Mouse (Mus musculus): ENCODE data around the gene Gtf2i.
"Not testable (repeated sequence)": the region's sequence is repeated elsewhere in the genome, so short reads cannot be mapped to it uniquely, and the experiment has no call there.

The Gtf2i gene

GRCm38 (mm10) chr5:134314688-134315622 is at the start of gene Gtf2i:
TSS of gene Gtf2i (minus strand) at chr5:134314760.
- peak; percentile 91 for DNase-seq (ENCODE audit: low read depth, low spot score)

GRCm38 (mm10) chr5:134359101-134359500 is 44.5 kb upstream of the Gtf2i start:
- no peak for DNase-seq (ENCODE audit: low read depth, low spot score)

GRCm38 (mm10) chr5:134355372-134355771 is 40.8 kb upstream of the Gtf2i start:
- not testable (repeated sequence) for DNase-seq (ENCODE audit: low read depth, low spot score)

GRCm38 (mm10) chr5:134353117-134353516 is 38.6 kb upstream of the Gtf2i start:
- DNase-seq (ENCODE audit: low read depth, low spot score): no peak

- DNase-seq (ENCODE audit: low read depth, low spot score): no peak
These were observed 38.0 kb upstream of the Gtf2i start for GRCm38 (mm10) chr5:134352527-134353001.

- DNase-seq (ENCODE audit: low read depth, low spot score): no peak
These were observed 36.1 kb upstream of the Gtf2i start for GRCm38 (mm10) chr5:134350660-134351059.

GRCm38 (mm10) chr5:134347066-134347465 is 32.5 kb upstream of the Gtf2i start:
- DNase-seq (ENCODE audit: low read depth, low spot score): peak; percentile 41

- no peak for DNase-seq (ENCODE audit: low read depth, low spot score)
These were observed 30.9 kb upstream of the Gtf2i start for GRCm38 (mm10) chr5:134345449-134345848.

GRCm38 (mm10) chr5:134344076-134344475 is 29.5 kb upstream of the Gtf2i start:
- DNase-seq (ENCODE audit: low read depth, low spot score): no peak

GRCm38 (mm10) chr5:134343530-134343929 is 29.0 kb upstream of the Gtf2i start:
- not testable (repeated sequence) for DNase-seq (ENCODE audit: low read depth, low spot score)

- DNase-seq (ENCODE audit: low read depth, low spot score): no peak
These were observed 28.1 kb upstream of the Gtf2i start for GRCm38 (mm10) chr5:134342503-134343205.

- DNase-seq (ENCODE audit: low read depth, low spot score): no peak
These were observed 27.2 kb upstream of the Gtf2i start for GRCm38 (mm10) chr5:134341721-134342120.

GRCm38 (mm10) chr5:134341321-134341720 is 26.8 kb upstream of the Gtf2i start:
- no peak for DNase-seq (ENCODE audit: low read depth, low spot score)

- DNase-seq (ENCODE audit: low read depth, low spot score): no peak
These were observed 25.6 kb upstream of the Gtf2i start for GRCm38 (mm10) chr5:134340101-134340522.

- DNase-seq (ENCODE audit: low read depth, low spot score): not testable (repeated sequence)
These were observed 22.5 kb upstream of the Gtf2i start for GRCm38 (mm10) chr5:134337012-134337411.

- DNase-seq (ENCODE audit: low read depth, low spot score): no peak
These were observed 18.2 kb upstream of the Gtf2i start for GRCm38 (mm10) chr5:134332743-134333142.

GRCm38 (mm10) chr5:134330082-134330481 is 15.5 kb upstream of the Gtf2i start:
- no peak for DNase-seq (ENCODE audit: low read depth, low spot score)

GRCm38 (mm10) chr5:134329311-134329710 is 14.8 kb upstream of the Gtf2i start:
- DNase-seq (ENCODE audit: low read depth, low spot score): no peak

GRCm38 (mm10) chr5:134328482-134329001 is 14.0 kb upstream of the Gtf2i start:
- DNase-seq (ENCODE audit: low read depth, low spot score): no peak

GRCm38 (mm10) chr5:134325856-134326566 is 11.5 kb upstream of the Gtf2i start:
- DNase-seq (ENCODE audit: low read depth, low spot score): no peak

- DNase-seq (ENCODE audit: low read depth, low spot score): no peak
These were observed 9.3 kb upstream of the Gtf2i start for GRCm38 (mm10) chr5:134323869-134324268.

Measured in retina, adult 2 months (tissue).